Mouse (Mus musculus): ENCODE data around the gene Nr3c2.

GRCm38 (mm10) chr8:77288065-77288464 is 388.8 kb downstream of the Nr3c2 start:
- TF ChIP-seq HCFC1 (IDR thresholded peaks at IDR 0.05; ENCODE audit: borderline replicate concordance, insufficient read depth, low read length), result no peak
- TF ChIP-seq ZC3H11A (IDR thresholded peaks at IDR 0.05; ENCODE audit: borderline replicate concordance, low read depth, low read length), result no peak
